Mouse (Mus musculus): Measurements from ENCODE around the gene Mfsd12. TPM values are rescaled to one million over a fixed set of nuclear protein-coding genes. Genes with fewer than 3 reads are reported as not detected.

Mfsd12 gene
- total RNA-seq, 2 experiments from 2014 or later: 42.8 to 45.9 TPM

GRCm38 (mm10) chr10:81395127-81395526 lies 37.8 kb downstream of the Mfsd12 start:
- Histone ChIP-seq H3K27ac (no peak overlapping the region), H3K4me3 (no peak overlapping the region)
- peak in 1 of 2 experiments; percentile 72 for DNase-seq (ENCODE audit: low spot score in 2 of 2)
- TF ChIP-seq CTCF (conservative IDR thresholded peaks at IDR 0.05): peak; percentile 95

GRCm38 (mm10) chr10:81395865-81396264 lies 38.6 kb downstream of the Mfsd12 start:
- H3K27ac ChIP-seq: peak overlapping the region; percentile 14; the same call in 1 of the 2 replicates
- H3K4me3 ChIP-seq: no peak overlapping the region
- DNase-seq (ENCODE audit: low spot score in 2 of 2): no peak
- no peak for TF ChIP-seq CTCF (conservative IDR thresholded peaks at IDR 0.05)

GRCm38 (mm10) chr10:81396749-81397148 lies 39.5 kb downstream of the Mfsd12 start:
- DNase-seq (ENCODE audit: low spot score in 2 of 2): no peak
- no peak for TF ChIP-seq CTCF (conservative IDR thresholded peaks at IDR 0.05)

GRCm38 (mm10) chr10:81399296-81399695 lies 42.0 kb downstream of the Mfsd12 start:
- Histone ChIP-seq H3K4me3 (no peak overlapping the region), H3K27ac (no peak overlapping the region)
- no peak for TF ChIP-seq CTCF (conservative IDR thresholded peaks at IDR 0.05)
- no peak for DNase-seq (ENCODE audit: low spot score in 2 of 2)

More at GRCm38 (mm10) chr10:81396749-81397148, 39.5 kb downstream of the Mfsd12 start:
- H3K27ac ChIP-seq: no peak overlapping the region; the same call in 1 of the 2 replicates
- H3K4me3 ChIP-seq: no peak overlapping the region

- no peak overlapping the region; the same call in 1 of the 2 replicates for H3K4me3 ChIP-seq
- no peak for DNase-seq (ENCODE audit: low spot score in 2 of 2)
- no peak for TF ChIP-seq CTCF (conservative IDR thresholded peaks at IDR 0.05)
- no peak overlapping the region; the same call in 1 of the 2 replicates for H3K27ac ChIP-seq
Observed at GRCm38 (mm10) chr10:81399798-81400308, 42.6 kb downstream of the Mfsd12 start.

- peak overlapping the region; percentile 1; the same call in 1 of the 2 replicates for H3K4me3 ChIP-seq
- no peak for DNase-seq (ENCODE audit: low spot score in 2 of 2)
- no peak for TF ChIP-seq CTCF (conservative IDR thresholded peaks at IDR 0.05)
- H3K27ac ChIP-seq: peak overlapping the region; percentile 86
Observed at GRCm38 (mm10) chr10:81400371-81401204, 43.3 kb downstream of the Mfsd12 start.

- TF ChIP-seq CTCF (conservative IDR thresholded peaks at IDR 0.05): no peak
- Histone ChIP-seq H3K27ac (peak overlapping the region; percentile 86), H3K4me3 (no peak overlapping the region)
- DNase-seq (ENCODE audit: low spot score in 2 of 2): no peak
Observed at GRCm38 (mm10) chr10:81401205-81401520, 43.9 kb downstream of the Mfsd12 start.

GRCm38 (mm10) chr10:81401521-81402226 lies 44.4 kb downstream of the Mfsd12 start:
- peak; percentile 49 for TF ChIP-seq CTCF (conservative IDR thresholded peaks at IDR 0.05)
- Histone ChIP-seq H3K27ac (peak overlapping the region; percentile 86), H3K4me3 (no peak overlapping the region)
- DNase-seq (ENCODE audit: low spot score in 2 of 2): peak in 1 of 2 experiments; percentile 60

GRCm38 (mm10) chr10:81402227-81402765 lies 45.0 kb downstream of the Mfsd12 start:
- DNase-seq (ENCODE audit: low spot score in 2 of 2): no peak
- TF ChIP-seq CTCF (conservative IDR thresholded peaks at IDR 0.05): no peak
- Histone ChIP-seq H3K27ac (peak overlapping the region; percentile 86), H3K4me3 (no peak overlapping the region)

GRCm38 (mm10) chr10:81403511-81403910 lies 46.2 kb downstream of the Mfsd12 start:
- H3K27ac ChIP-seq: peak overlapping the region; percentile 86
- no peak for TF ChIP-seq CTCF (conservative IDR thresholded peaks at IDR 0.05)
- H3K4me3 ChIP-seq: no peak overlapping the region
- DNase-seq (ENCODE audit: low spot score in 2 of 2): no peak

- DNase-seq (ENCODE audit: low spot score in 2 of 2): no peak
- Histone ChIP-seq H3K4me3 (no peak overlapping the region), H3K27ac (0 out of 2 replicates have a peak overlapping the region, but pooled peaks have one; percentile 86)
- TF ChIP-seq CTCF (conservative IDR thresholded peaks at IDR 0.05): no peak
Observed at GRCm38 (mm10) chr10:81404082-81404481, 46.8 kb downstream of the Mfsd12 start.

- H3K4me3 ChIP-seq: no peak overlapping the region
- no peak for DNase-seq (ENCODE audit: low spot score in 2 of 2)
- H3K27ac ChIP-seq: no peak overlapping the region
- no peak for TF ChIP-seq CTCF (conservative IDR thresholded peaks at IDR 0.05)
Observed at GRCm38 (mm10) chr10:81404720-81405119, 47.4 kb downstream of the Mfsd12 start.

Measured in layer of hippocampus, adult 2 months (tissue).